ENCODE assay signal across 11 mouse cellular contexts in the genomic region with DNA sequence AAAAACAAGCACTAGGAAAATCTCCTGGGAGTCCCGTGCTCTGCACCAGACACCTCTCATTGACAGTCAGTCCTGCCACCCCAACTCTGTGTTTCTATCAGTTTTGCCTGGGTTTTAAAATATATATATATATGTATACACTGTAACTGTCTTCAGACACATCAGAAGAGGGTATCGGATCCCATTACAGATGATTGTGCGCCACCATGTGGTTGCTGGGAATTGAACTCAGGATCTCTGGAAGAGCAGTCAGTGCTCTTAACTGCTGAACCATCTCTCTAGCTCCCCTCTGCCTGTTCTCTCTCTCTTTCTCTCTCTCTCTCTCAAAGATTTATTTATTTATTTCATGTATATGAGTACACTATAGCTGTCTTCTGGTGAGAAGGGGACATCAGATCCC. TPM values are rescaled to one million over a fixed set of nuclear protein-coding genes. Genes with fewer than 3 reads are reported as not detected.
DNase-seq lines count a peak whose midpoint lies in the region.
"Had no signal": no experiment of that assay in that cellular context is flagged by ENCODE, and none has a peak within 500 bp of the region (broad histone marks: within the 10 kb centered on the region; RNA-seq: fewer than 3 reads in every experiment).

No protein-coding gene starts in this region.

- DNase-seq in A20 (ENCODE audit: low read depth, low spot score), result peak; percentile 29
- peak; percentile 63 to 65 for DNase-seq in adrenal gland, postnatal 36 days
- DNase-seq in gastrocnemius, adult 18-20 months (ENCODE audit: low spot score), result peak; percentile 15
- DNase-seq in induced T-regulatory cell, adult 2 months (ENCODE audit: low read depth), result peak; percentile 58
- peak; percentile 50 to 71 for DNase-seq in kidney, postnatal 4 days
- DNase-seq in left cerebral cortex, postnatal 25 days (ENCODE audit: low spot score in 2 of 2), result peak; percentile 43 to 76
- peak; percentile 25 for DNase-seq in naive thymus-derived CD4-positive, alpha-beta T cell, adult 2 months (ENCODE audit: low read depth)
- peak; percentile 62 for DNase-seq in testis, postnatal 10 days (ENCODE audit: low spot score)

- intact Hi-C loops in left cerebral cortex, postnatal 25 days (cut with DNase I), result loop anchor here (1.0 kb wide), 1 partner anchor 36 kb away; no protein-coding TSS in a partner anchor

RNA-seq across cellular contexts. Expression of gene Itgae, which starts 17.0 kb away (rescaled TPM):
- under 1 TPM; 0.50 to 0.59 TPM for total RNA-seq in adrenal gland, postnatal 36 days (2021)
- total RNA-seq in gastrocnemius, adult 18-20 months (2021), result under 1 TPM in 1 of 2 experiments, not detected in 1; 0.12 TPM
- total RNA-seq in left cerebral cortex, postnatal 25 days (2021), result under 1 TPM; 0.18 to 0.21 TPM

RNA-seq across cellular contexts. Expression of gene Haspin, which starts 30.7 kb away (rescaled TPM):
- under 1 TPM; 0.93 to 0.95 TPM for total RNA-seq in adrenal gland, postnatal 36 days (2021)
- total RNA-seq in gastrocnemius, adult 18-20 months (2021), result under 1 TPM in 1 of 2 experiments, not detected in 1; 0.12 TPM
- total RNA-seq in left cerebral cortex, postnatal 25 days (2021), result under 1 TPM; 0.21 to 0.25 TPM
- total RNA-seq: gastrocnemius, adult 8-10 months had no signal

RNA-seq across cellular contexts. Expression of gene P2rx5, which starts 52.9 kb away (rescaled TPM):
- total RNA-seq in adrenal gland, postnatal 36 days (2021), result 1 to 10 TPM; 5.1 to 6.5 TPM
- 1 to 10 TPM; 8.1 to 8.4 TPM for total RNA-seq in gastrocnemius, adult 18-20 months (2021)
- total RNA-seq in left cerebral cortex, postnatal 25 days (2021), result under 1 TPM; 0.32 to 0.44 TPM
- total RNA-seq: megakaryocyte progenitor cell, adult 5-6 weeks; neutrophil, adult 5-6 weeks had no signal

RNA-seq across cellular contexts. Expression of gene Ncbp3, which starts 59.8 kb away (rescaled TPM):
- 10 to 100 TPM; 11.0 to 12.0 TPM for total RNA-seq in adrenal gland, postnatal 36 days (2021)
- 1 to 10 TPM; 2.3 to 2.4 TPM for total RNA-seq in gastrocnemius, adult 18-20 months (2021)
- total RNA-seq in left cerebral cortex, postnatal 25 days (2021), result 1 to 10 TPM; 8.3 to 8.9 TPM

Comparison
In these comparisons a context has a peak if more than half of its experiments do, and no peak if none do; other contexts are left out.
1. Peak in every context shown above with its lines: DNase-seq.
2. RNA of gene P2rx5, which starts 52.9 kb away (total RNA-seq): 8.1 to 8.4 TPM in gastrocnemius, adult 18-20 months and 5.1 to 6.5 TPM in adrenal gland, postnatal 36 days; 0.32 to 0.44 TPM in left cerebral cortex, postnatal 25 days; every median in the first group is over 4 times any median in the second.